ENCODE assay signal across 15 mouse cellular contexts in genomic region chr9:108845390-108845789, GRCm38 (mm10). TPM values are rescaled to one million over a fixed set of nuclear protein-coding genes. Genes with fewer than 3 reads are reported as not detected.
DNase-seq lines count a peak whose midpoint lies in the region.
"Had no signal": no experiment of that assay in that cellular context is flagged by ENCODE, and none has a peak within 500 bp of the region (broad histone marks: within the 10 kb centered on the region; RNA-seq: fewer than 3 reads in every experiment).

No protein-coding gene starts in this region.

- peak; percentile 58 to 60 for DNase-seq in adrenal gland, adult (ENCODE audit: inconsistent age in 2 of 2, low spot score in 1 of 2)
- DNase-seq in adrenal gland, adult 18-20 months (ENCODE audit: low spot score in 2 of 2): no peak
- peak; percentile 35 for DNase-seq in embryo, embryonic 10 days (ENCODE audit: low spot score)
- no peak for DNase-seq in embryo, embryonic 11 days
- DNase-seq in 3T3-L1 (ENCODE audit: low read depth, low spot score): peak; percentile 5
- peak; percentile 4 for DNase-seq in embryo, embryonic 9.5 days (ENCODE audit: extremely low spot score)
- DNase-seq in left cerebral cortex, postnatal 14 days (ENCODE audit: low spot score in 2 of 2): no peak
- DNase-seq: cerebellum, adult 18-20 months; cerebellum, adult 9-11 months; cerebellum, postnatal 36 days; gastrocnemius, postnatal 14 days; heart, adult 2 months; heart, postnatal 14 days; kidney, adult 11 months had no signal

- intact Hi-C loops in left cerebral cortex, postnatal 14 days (cut with DNase I): no loop called here

RNA-seq across cellular contexts. Expression of gene Slc26a6, which starts 7.7 kb away (rescaled TPM):
- 10 to 100 TPM in 1 of 2 experiments, 1 to 10 TPM in 1; 9.6 to 13.8 TPM for total RNA-seq in adrenal gland, adult 18-20 months (2021)
- total RNA-seq in left cerebral cortex, postnatal 14 days (2021): 10 to 100 TPM; 30.4 to 33.2 TPM

RNA-seq across cellular contexts. Expression of gene Celsr3, which starts 19.3 kb away (rescaled TPM):
- total RNA-seq in adrenal gland, adult 18-20 months (2021): 1 to 10 TPM; 3.6 to 4.1 TPM
- 10 to 100 TPM; 50.7 to 55.3 TPM for total RNA-seq in left cerebral cortex, postnatal 14 days (2021)
- total RNA-seq: hematopoietic stem cell, adult 5-6 weeks had no signal

RNA-seq across cellular contexts. Expression of gene Nckipsd, which starts 37.2 kb away (rescaled TPM):
- 10 to 100 TPM; 10.8 to 11.3 TPM for total RNA-seq in adrenal gland, adult 18-20 months (2021)
- 10 to 100 TPM; 39.1 to 44.7 TPM for total RNA-seq in left cerebral cortex, postnatal 14 days (2021)

Comparison
In these comparisons a context has a peak if more than half of its experiments do, and no peak if none do; other contexts are left out.
1. DNase-seq: peak in adrenal gland, adult (2 of 2), embryo, embryonic 10 days (single experiment), 3T3-L1 (single experiment) and embryo, embryonic 9.5 days (single experiment); none in adrenal gland, adult 18-20 months (0 of 2), embryo, embryonic 11 days (single experiment) and left cerebral cortex, postnatal 14 days (0 of 2).
2. RNA of gene Celsr3, which starts 19.3 kb away (total RNA-seq): 50.7 to 55.3 TPM in left cerebral cortex, postnatal 14 days; 3.6 to 4.1 TPM in adrenal gland, adult 18-20 months; every median in the first group is over 10 times any median in the second.